Mouse (Mus musculus): Measurements from ENCODE around the gene Itgb6. TPM values are rescaled to one million over a fixed set of nuclear protein-coding genes. Genes with fewer than 3 reads are reported as not detected.

Gene Itgb6
- not detected for total RNA-seq (2023)

GRCm38 (mm10) chr2:60722514-60722913, at the start of gene Itgb6:
Itgb6 (minus strand) TSS chr2:60722643.

GRCm38 (mm10) chr2:60552902-60553682, 169.4 kb downstream of the Itgb6 start, which contains the start of gene Pla2r1:
Pla2r1 (minus strand) TSS chr2:60553308.

Other genes with a start within 250 kb of the Itgb6 start
- not detected for gene Pla2r1, start 169.3 kb downstream of the Itgb6 start, total RNA-seq (2023)
- 110 TPM for gene Rbms1, start 240.5 kb upstream of the Itgb6 start, total RNA-seq (2023)